Mouse (Mus musculus) right cerebral cortex, postnatal 14 days (tissue): ENCODE measurements around the gene Gnai2.
A peak's percentile ranks its signal among the peaks of the same experiment; 100 is the strongest.

Experiments used
- DNase-seq: peaks from one replicate; pipeline ENCODE4 v3.0.0; 2022

The Gnai2 gene

GRCm38 (mm10) chr9:107629411-107629730 is 5.8 kb downstream of the Gnai2 start:
- DNase-seq: no peak

- no peak for DNase-seq
Measured at GRCm38 (mm10) chr9:107628721-107629410, 6.3 kb downstream of the Gnai2 start.

- no peak for DNase-seq
Measured at GRCm38 (mm10) chr9:107627387-107628255, 7.5 kb downstream of the Gnai2 start.

GRCm38 (mm10) chr9:107626844-107627277 is 8.3 kb downstream of the Gnai2 start:
- peak; percentile 90 for DNase-seq

- DNase-seq: peak; percentile 38
Measured at GRCm38 (mm10) chr9:107626158-107626843, 8.9 kb downstream of the Gnai2 start.

- no peak for DNase-seq
Measured at GRCm38 (mm10) chr9:107625351-107626128, 9.6 kb downstream of the Gnai2 start.

GRCm38 (mm10) chr9:107624951-107625350 is 10.2 kb downstream of the Gnai2 start:
- DNase-seq: no peak

GRCm38 (mm10) chr9:107624539-107624938 is 10.6 kb downstream of the Gnai2 start:
- no peak for DNase-seq

- DNase-seq: no peak
Measured at GRCm38 (mm10) chr9:107620954-107621353, 14.2 kb downstream of the Gnai2 start.

- DNase-seq: no peak
Measured at GRCm38 (mm10) chr9:107619546-107619879, 15.7 kb downstream of the Gnai2 start.

- DNase-seq: no peak
Measured at GRCm38 (mm10) chr9:107618778-107619545, 16.2 kb downstream of the Gnai2 start.

- no peak for DNase-seq
Measured at GRCm38 (mm10) chr9:107618098-107618497, 17.1 kb downstream of the Gnai2 start.

- no peak for DNase-seq
Measured at GRCm38 (mm10) chr9:107617461-107617860, 17.7 kb downstream of the Gnai2 start.

- no peak for DNase-seq
Measured at GRCm38 (mm10) chr9:107615035-107615434, 20.1 kb downstream of the Gnai2 start.

- no peak for DNase-seq
Measured at GRCm38 (mm10) chr9:107612945-107613569, 22.1 kb downstream of the Gnai2 start.

- peak; percentile 100 for DNase-seq
Measured at GRCm38 (mm10) chr9:107612191-107612944, 22.8 kb downstream of the Gnai2 start.

- no peak for DNase-seq
Measured at GRCm38 (mm10) chr9:107611456-107612190, 23.5 kb downstream of the Gnai2 start.

GRCm38 (mm10) chr9:107609433-107609830 is 25.7 kb downstream of the Gnai2 start:
- no peak for DNase-seq

- DNase-seq: no peak
Measured at GRCm38 (mm10) chr9:107608741-107609432, 26.3 kb downstream of the Gnai2 start, which contains the start of gene Sema3b. Sema3b (minus strand) TSS chr9:107609229.
